Mouse (Mus musculus): ENCODE results near the gene Fxyd7. TPM values are rescaled to one million over a fixed set of nuclear protein-coding genes. Genes with fewer than 3 reads are reported as not detected.

Fxyd7 gene
- polyA plus RNA-seq, 1 experiment from 2014 or later = 4.9 TPM

DNA sequence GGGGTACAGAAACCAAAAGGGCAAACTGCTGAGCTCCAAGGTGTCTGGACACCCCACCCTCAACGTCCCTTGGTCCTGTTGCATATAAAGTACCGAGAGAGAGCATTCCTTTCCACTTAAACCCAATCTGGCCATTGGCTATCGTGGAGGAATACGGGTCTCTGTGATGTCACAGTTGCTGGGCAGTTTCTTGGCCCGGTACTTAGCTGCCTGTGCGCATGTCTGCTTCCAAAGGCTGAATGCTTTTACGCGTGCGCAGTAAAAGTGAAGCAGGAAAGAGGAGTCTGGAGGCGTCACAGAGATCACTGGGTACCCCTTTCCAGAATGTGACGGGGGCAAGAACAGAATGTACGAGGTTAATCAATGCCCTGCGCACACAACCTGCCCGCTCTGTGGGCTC, 18.2 kb upstream of the Fxyd7 start:
- no peak overlapping the region for H3K4me3 ChIP-seq (ENCODE audit: low read length)
- H3K4me2 ChIP-seq (ENCODE audit: low read depth, low read length) = no peak overlapping the region
- no peak overlapping the region for H3K9ac ChIP-seq (ENCODE audit: low read length)
- no peaks in the 10 kb centered on the region for H3K36me3 ChIP-seq (ENCODE audit: control insufficient read depth, insufficient read depth, low read length)
- H3K9me3 ChIP-seq (ENCODE audit: control insufficient read depth, low read length) = no peaks in the 10 kb centered on the region
- H3K27ac ChIP-seq (ENCODE audit: low read length) = no peak overlapping the region
- WGBS = 82% methylated on average over 14 of the region's 14 CpGs
- no peak for ATAC-seq (ENCODE audit: low read depth)
- H3K27me3 ChIP-seq (ENCODE audit: control insufficient read depth, insufficient read depth, low read depth, low read length) = no peaks in the 10 kb centered on the region
- peaks cover 17% of the 10 kb centered on the region for H3K4me1 ChIP-seq (replicated peaks; ENCODE audit: control insufficient read depth, insufficient read depth, low read length)

GRCm38 (mm10) chr7:31067836-31068235, 16.6 kb upstream of the Fxyd7 start:
- no peak overlapping the region for H3K4me2 ChIP-seq (ENCODE audit: low read depth, low read length)
- H3K4me3 ChIP-seq (ENCODE audit: low read length) = no peak overlapping the region
- WGBS = 30% methylated on average over 5 of the region's 5 CpGs
- no peaks in the 10 kb centered on the region for H3K36me3 ChIP-seq (ENCODE audit: control insufficient read depth, insufficient read depth, low read length)
- no peak overlapping the region for H3K27ac ChIP-seq (ENCODE audit: low read length)
- peak; percentile 58; the same call in 1 of the 2 replicates for ATAC-seq (ENCODE audit: low read depth)
- no peak overlapping the region; the same call in 1 of the 2 replicates for H3K9ac ChIP-seq (ENCODE audit: low read length)
- no peaks in the 10 kb centered on the region for H3K9me3 ChIP-seq (ENCODE audit: control insufficient read depth, low read length)
- no peaks in the 10 kb centered on the region for H3K27me3 ChIP-seq (ENCODE audit: control insufficient read depth, insufficient read depth, low read depth, low read length)
- peaks cover 14% of the 10 kb centered on the region for H3K4me1 ChIP-seq (replicated peaks; ENCODE audit: control insufficient read depth, insufficient read depth, low read length)

DNA sequence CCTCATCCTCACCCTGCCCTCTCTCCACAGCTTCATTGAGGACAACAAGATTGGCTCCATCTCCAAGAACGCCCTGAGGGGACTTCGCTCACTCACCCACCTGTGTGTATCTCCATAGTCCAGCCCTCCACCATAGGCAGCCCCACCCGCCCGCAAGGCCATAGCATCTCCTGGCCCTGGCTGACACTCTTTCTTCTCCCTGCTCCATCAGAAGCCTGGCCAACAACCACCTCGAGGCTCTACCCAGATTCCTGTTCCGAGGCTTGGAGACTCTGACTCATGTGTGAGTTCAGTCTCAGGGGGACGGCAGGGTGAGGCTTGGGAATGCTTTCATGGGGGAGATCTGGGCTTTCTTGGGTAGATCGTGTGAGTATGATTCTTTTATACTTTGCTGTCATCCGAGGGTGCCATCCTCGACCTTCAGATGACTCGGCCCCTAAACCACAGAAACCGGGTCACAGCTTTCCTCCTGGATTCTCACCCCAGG, 11.8 kb upstream of the Fxyd7 start:
- no peaks in the 10 kb centered on the region for H3K9me3 ChIP-seq (ENCODE audit: control insufficient read depth, low read length)
- peaks cover 12% of the 10 kb centered on the region for H3K4me1 ChIP-seq (replicated peaks; ENCODE audit: control insufficient read depth, insufficient read depth, low read length)
- 83% methylated on average over 12 of the region's 12 CpGs for WGBS
- no peaks in the 10 kb centered on the region for H3K27me3 ChIP-seq (ENCODE audit: control insufficient read depth, insufficient read depth, low read depth, low read length)
- no peak for ATAC-seq (ENCODE audit: low read depth)
- H3K36me3 ChIP-seq (ENCODE audit: control insufficient read depth, insufficient read depth, low read length) = no peaks in the 10 kb centered on the region
- no peak overlapping the region for H3K4me2 ChIP-seq (ENCODE audit: low read depth, low read length)
- no peak overlapping the region for H3K4me3 ChIP-seq (ENCODE audit: low read length)
- no peak overlapping the region for H3K9ac ChIP-seq (ENCODE audit: low read length)
- H3K27ac ChIP-seq (ENCODE audit: low read length) = no peak overlapping the region

- H3K4me3 ChIP-seq (ENCODE audit: low read length) = no peak overlapping the region
- ATAC-seq (ENCODE audit: low read depth) = no peak
- H3K4me2 ChIP-seq (ENCODE audit: low read depth, low read length) = no peak overlapping the region
- peaks cover 8% of the 10 kb centered on the region for H3K4me1 ChIP-seq (replicated peaks; ENCODE audit: control insufficient read depth, insufficient read depth, low read length)
- no peaks in the 10 kb centered on the region for H3K9me3 ChIP-seq (ENCODE audit: control insufficient read depth, low read length)
- no peak overlapping the region for H3K27ac ChIP-seq (ENCODE audit: low read length)
- 84% methylated on average over 7 of the region's 7 CpGs for WGBS
- no peaks in the 10 kb centered on the region for H3K27me3 ChIP-seq (ENCODE audit: control insufficient read depth, insufficient read depth, low read depth, low read length)
- no peak overlapping the region for H3K9ac ChIP-seq (ENCODE audit: low read length)
- H3K36me3 ChIP-seq (ENCODE audit: control insufficient read depth, insufficient read depth, low read length) = no peaks in the 10 kb centered on the region
Observed at GRCm38 (mm10) chr7:31060621-31061010, 9.3 kb upstream of the Fxyd7 start.

DNA sequence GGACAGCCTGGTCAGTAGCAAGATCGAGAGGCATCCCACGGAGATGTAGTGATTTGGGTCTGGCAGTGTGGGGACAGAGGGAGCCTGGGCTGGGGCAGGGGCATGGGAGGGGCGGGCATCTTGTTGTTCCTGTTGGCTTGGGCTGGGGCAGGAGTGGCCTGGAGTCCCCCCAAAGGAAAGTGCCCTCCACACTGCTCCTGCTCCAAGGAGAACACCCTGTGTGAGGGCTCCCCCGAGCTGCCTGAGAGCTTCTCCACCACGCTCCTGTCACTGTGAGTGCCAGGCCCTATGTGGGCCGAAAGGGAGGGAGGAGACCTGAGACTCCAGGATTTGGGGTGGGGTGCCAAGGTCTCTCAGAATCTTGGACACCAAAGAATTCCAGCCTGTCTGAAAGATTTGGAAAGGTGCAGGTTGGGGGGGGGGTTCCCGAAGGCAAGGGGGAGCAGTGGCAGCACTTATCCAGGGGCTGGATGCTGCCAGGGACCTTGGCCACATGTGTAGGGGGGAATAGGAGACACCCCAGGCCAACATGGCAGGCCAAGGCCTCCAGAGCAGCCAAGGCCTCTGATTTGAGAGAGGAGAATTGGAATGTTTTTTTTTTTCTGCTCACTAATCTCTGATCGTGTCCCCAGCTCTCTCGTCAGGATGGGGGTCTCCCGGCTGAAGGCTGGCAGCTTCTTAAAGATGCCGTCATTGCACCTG, 8.8 kb upstream of the Fxyd7 start:
- no peak overlapping the region for H3K9ac ChIP-seq (ENCODE audit: low read length)
- H3K4me1 ChIP-seq (replicated peaks; ENCODE audit: control insufficient read depth, insufficient read depth, low read length) = peaks cover 11% of the 10 kb centered on the region
- no peaks in the 10 kb centered on the region for H3K36me3 ChIP-seq (ENCODE audit: control insufficient read depth, insufficient read depth, low read length)
- no peaks in the 10 kb centered on the region for H3K27me3 ChIP-seq (ENCODE audit: control insufficient read depth, insufficient read depth, low read depth, low read length)
- WGBS = 66% methylated on average over 11 of the region's 11 CpGs
- H3K27ac ChIP-seq (ENCODE audit: low read length) = no peak overlapping the region
- ATAC-seq (ENCODE audit: low read depth) = no peak
- no peaks in the 10 kb centered on the region for H3K9me3 ChIP-seq (ENCODE audit: control insufficient read depth, low read length)
- no peak overlapping the region for H3K4me3 ChIP-seq (ENCODE audit: low read length)
- H3K4me2 ChIP-seq (ENCODE audit: low read depth, low read length) = no peak overlapping the region

GRCm38 (mm10) chr7:31059108-31059507, 7.8 kb upstream of the Fxyd7 start, which contains the start of gene Lgi4:
Gene Lgi4 (plus strand): TSS chr7:31059342.
- Histone ChIP-seq H3K27me3 (ENCODE audit: control insufficient read depth, insufficient read depth, low read depth, low read length) (no peaks in the 10 kb centered on the region), H3K36me3 (ENCODE audit: control insufficient read depth, insufficient read depth, low read length) (no peaks in the 10 kb centered on the region), H3K27ac (ENCODE audit: low read length) (no peak within 1 kb of the TSS), H3K9me3 (ENCODE audit: control insufficient read depth, low read length) (no peaks in the 10 kb centered on the region), H3K4me1 (replicated peaks; ENCODE audit: control insufficient read depth, insufficient read depth, low read length) (peaks cover 14% of the 10 kb centered on the region), H3K4me2 (ENCODE audit: low read depth, low read length) (no peak within 1 kb of the TSS), H3K4me3 (ENCODE audit: low read length) (no peak within 1 kb of the TSS), H3K9ac (ENCODE audit: low read length) (no peak within 1 kb of the TSS)
- 4% methylated on average over 2 of the region's 2 CpGs for whole genome bisulfite sequencing
- ATAC-seq (ENCODE audit: low read depth) = peak; percentile 21

DNA sequence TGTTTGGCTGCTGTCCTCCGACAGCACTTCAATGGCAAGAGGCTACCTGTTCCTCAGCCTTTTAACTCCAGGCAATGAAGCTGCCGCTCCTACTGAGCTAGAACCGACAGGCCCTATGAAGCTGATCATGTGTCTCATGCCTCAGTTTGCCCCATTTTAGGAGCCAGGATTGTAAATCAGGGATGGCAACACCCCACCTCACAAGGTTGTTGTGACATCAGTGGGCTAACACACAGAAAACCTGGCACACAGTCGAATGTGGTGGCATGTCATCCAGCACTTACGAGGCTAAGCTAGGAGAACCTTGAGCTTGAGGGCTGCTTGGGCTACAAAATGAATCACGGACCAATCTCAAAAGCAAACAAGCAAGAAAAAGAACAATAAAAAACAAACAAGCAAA, 6.9 kb upstream of the Fxyd7 start:
- H3K9me3 ChIP-seq (ENCODE audit: control insufficient read depth, low read length) = no peaks in the 10 kb centered on the region
- H3K27ac ChIP-seq (ENCODE audit: low read length) = no peak overlapping the region
- peaks cover 2% of the 10 kb centered on the region for H3K27me3 ChIP-seq (ENCODE audit: control insufficient read depth, insufficient read depth, low read depth, low read length)
- no peak overlapping the region for H3K4me3 ChIP-seq (ENCODE audit: low read length)
- 85% methylated on average over 6 of the region's 6 CpGs for WGBS
- no peaks in the 10 kb centered on the region for H3K36me3 ChIP-seq (ENCODE audit: control insufficient read depth, insufficient read depth, low read length)
- peaks cover 16% of the 10 kb centered on the region for H3K4me1 ChIP-seq (replicated peaks; ENCODE audit: control insufficient read depth, insufficient read depth, low read length)
- H3K9ac ChIP-seq (ENCODE audit: low read length) = no peak overlapping the region
- ATAC-seq (ENCODE audit: low read depth) = no peak
- H3K4me2 ChIP-seq (ENCODE audit: low read depth, low read length) = no peak overlapping the region

DNA sequence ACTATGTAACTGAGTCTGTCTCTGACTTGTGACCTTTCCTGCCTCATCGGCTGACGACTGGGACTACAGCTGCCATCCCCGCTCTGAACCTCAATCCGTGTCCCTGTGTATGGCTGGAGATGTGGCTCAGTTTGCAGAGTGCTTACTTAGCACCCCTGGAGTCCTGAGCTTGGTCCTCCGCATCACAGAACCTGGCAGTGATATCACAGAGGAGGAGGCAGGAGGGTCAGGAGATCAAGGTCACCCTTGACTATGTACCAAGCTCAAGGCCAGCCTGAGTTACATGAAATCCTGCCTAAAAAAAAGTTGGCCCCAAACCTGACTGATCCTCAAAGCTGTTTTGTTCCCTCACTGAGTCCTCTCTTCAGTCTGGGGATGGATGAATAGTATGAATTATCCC, 6.5 kb upstream of the Fxyd7 start:
- Histone ChIP-seq H3K4me1 (replicated peaks; ENCODE audit: control insufficient read depth, insufficient read depth, low read length) (peaks cover 20% of the 10 kb centered on the region), H3K27me3 (ENCODE audit: control insufficient read depth, insufficient read depth, low read depth, low read length) (peaks cover 7% of the 10 kb centered on the region), H3K4me2 (ENCODE audit: low read depth, low read length) (no peak overlapping the region), H3K36me3 (ENCODE audit: control insufficient read depth, insufficient read depth, low read length) (no peaks in the 10 kb centered on the region), H3K27ac (ENCODE audit: low read length) (no peak overlapping the region), H3K9me3 (ENCODE audit: control insufficient read depth, low read length) (no peaks in the 10 kb centered on the region), H3K9ac (ENCODE audit: low read length) (no peak overlapping the region), H3K4me3 (ENCODE audit: low read length) (no peak overlapping the region)
- WGBS = 67% methylated on average over 5 of the region's 5 CpGs
- no peak for ATAC-seq (ENCODE audit: low read depth)

DNA sequence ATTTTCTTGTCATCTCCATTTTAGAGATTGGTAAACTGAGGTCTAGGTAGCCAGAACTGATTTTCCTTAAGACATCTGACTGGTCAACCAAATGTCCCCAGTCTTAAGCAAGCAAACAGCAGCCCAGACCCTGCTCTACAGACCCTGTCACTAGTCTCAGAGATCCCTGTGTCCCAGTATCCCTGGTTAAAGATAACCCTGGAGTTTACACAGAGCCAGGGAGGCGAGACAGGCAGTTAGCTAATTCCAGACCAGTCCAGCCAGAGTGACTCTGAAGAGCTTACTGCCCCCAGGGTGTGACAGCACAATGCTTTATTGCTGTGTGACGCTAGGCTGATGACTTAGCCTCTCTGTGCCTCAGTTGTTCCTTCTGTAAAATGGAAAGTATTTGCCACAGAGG, 5.8 kb upstream of the Fxyd7 start, which contains the start of gene Fxyd1:
Fxyd1 (minus strand) TSS at position 129 of the 400 bp plus-strand sequence.
- H3K36me3 ChIP-seq (ENCODE audit: control insufficient read depth, insufficient read depth, low read length) = no peaks in the 10 kb centered on the region
- no peaks in the 10 kb centered on the region for H3K9me3 ChIP-seq (ENCODE audit: control insufficient read depth, low read length)
- no peak for ATAC-seq (ENCODE audit: low read depth)
- no peak within 1 kb of the TSS for H3K4me3 ChIP-seq (ENCODE audit: low read length)
- H3K4me2 ChIP-seq (ENCODE audit: low read depth, low read length) = no peak within 1 kb of the TSS
- no peak within 1 kb of the TSS for H3K9ac ChIP-seq (ENCODE audit: low read length)
- H3K27ac ChIP-seq (ENCODE audit: low read length) = no peak within 1 kb of the TSS
- peaks cover 26% of the 10 kb centered on the region for H3K4me1 ChIP-seq (replicated peaks; ENCODE audit: control insufficient read depth, insufficient read depth, low read length)
- 74% methylated on average over 2 of the region's 2 CpGs for WGBS
- H3K27me3 ChIP-seq (ENCODE audit: control insufficient read depth, insufficient read depth, low read depth, low read length) = peaks cover 14% of the 10 kb centered on the region

Data from lung, embryonic 16.5 days (tissue).